Mouse (Mus musculus) stomach, embryonic 16.5 days (tissue): Measurements from ENCODE around the gene Rasgef1a. TPM values are rescaled to one million over a fixed set of nuclear protein-coding genes. Genes with fewer than 3 reads are reported as not detected.

ENCODE experiments used
- ATAC-seq: fragments of 200-750 bp; cut with Nextera tagmentation; 2 replicates; pipeline ENCODE4 v1.8.0; 2017; ENCODE audit warnings: moderate number of reproducible peaks, moderate TSS enrichment; ENCODE audit not compliant: insufficient read depth, low FRiP score
- H3K27ac ChIP-seq: fragments of 300-500 bp; sonication (generic); 2 replicates; pipeline ENCODE4 v1.5.1; 2014; ENCODE audit warnings: low read length
- H3K27me3 ChIP-seq: fragments of 300-500 bp; sonication (generic); 2 replicates; pipeline ENCODE4 v1.6.1; 2014; ENCODE audit warnings: low read length, control low read depth, mixed read lengths; ENCODE audit not compliant: control insufficient read depth, insufficient read depth
- H3K36me3 ChIP-seq: fragments of 300-500 bp; sonication (generic); 2 replicates; pipeline ENCODE4 v1.6.1; 2014; ENCODE audit warnings: low read length; ENCODE audit not compliant: control insufficient read depth, insufficient read depth
- H3K4me1 ChIP-seq: fragments of 300-500 bp; sonication (generic); 2 replicates; pipeline ENCODE4 v1.6.1; 2014; ENCODE audit warnings: low read length, control low read depth, mixed read lengths; ENCODE audit not compliant: control insufficient read depth, insufficient read depth
- H3K4me2 ChIP-seq: fragments of 300-500 bp; sonication (generic); 2 replicates; pipeline ENCODE4 v1.6.1; 2014; ENCODE audit warnings: low read depth, low read length, mixed read lengths
- H3K4me3 ChIP-seq: fragments of 300-500 bp; sonication (generic); replicated peaks from 2 replicates; pipeline ENCODE4 v1.5.1; 2014; ENCODE audit warnings: mild to moderate bottlenecking, low read length
- H3K9ac ChIP-seq: fragments of 300-500 bp; sonication (generic); 2 replicates; pipeline ENCODE4 v1.6.1; 2014; ENCODE audit warnings: low read length
- H3K9me3 ChIP-seq: fragments of 300-500 bp; sonication (generic); replicated peaks from 2 replicates; pipeline ENCODE4 v1.6.1; 2016; ENCODE audit warnings: low read length, control low read depth; ENCODE audit not compliant: control insufficient read depth
- WGBS: fragments of 180-500 bp; shearing (Covaris S2); extraction: QIAGEN DNeasy Blood & Tissue Kit; methylation state at CpG from one replicate; pipeline ENCODE4 v1.1.7; 2014; 5-methylcytosine and 5-hydroxymethylcytosine counted together
- polyA plus RNA-seq: library from polyadenylated mRNA; unstranded; fragments of >200 nt; fragmentation: Nextera tagmentation; extraction: Ambion mirVana; gene quantifications from 2 replicates; pipeline ENCODE4 v1.2.1, GENCODE M21; 2015

The Rasgef1a gene
- polyA plus RNA-seq, 1 experiment from 2014 or later, result 0.39 TPM

GRCm38 (mm10) chr6:118018666-118019065 lies 7.4 kb downstream of the Rasgef1a start:
- no peaks in the 10 kb centered on the region; the same call in 1 of the 2 replicates for H3K27me3 ChIP-seq
- H3K4me3 ChIP-seq, result no peak overlapping the region
- no peak overlapping the region for H3K9ac ChIP-seq
- 43% methylated on average over 5 of the region's 5 CpGs for WGBS
- no peak overlapping the region for H3K27ac ChIP-seq
- no peak overlapping the region for H3K4me2 ChIP-seq
- no peaks in the 10 kb centered on the region for H3K36me3 ChIP-seq
- no peaks in the 10 kb centered on the region for H3K4me1 ChIP-seq
- H3K9me3 ChIP-seq, result no peaks in the 10 kb centered on the region
- ATAC-seq, result no peak

GRCm38 (mm10) chr6:118019569-118019968 lies 8.3 kb downstream of the Rasgef1a start:
- Histone ChIP-seq H3K27ac (no peak overlapping the region), H3K9ac (no peak overlapping the region), H3K4me2 (no peak overlapping the region), H3K27me3 (no peaks in the 10 kb centered on the region; the same call in 1 of the 2 replicates), H3K4me1 (no peaks in the 10 kb centered on the region), H3K9me3 (no peaks in the 10 kb centered on the region), H3K4me3 (no peak overlapping the region), H3K36me3 (no peaks in the 10 kb centered on the region)
- 33% methylated on average over 7 of the region's 7 CpGs for WGBS
- ATAC-seq, result no peak

- no peaks in the 10 kb centered on the region for H3K4me1 ChIP-seq
- H3K4me2 ChIP-seq, result no peak overlapping the region
- H3K4me3 ChIP-seq, result no peak overlapping the region
- ATAC-seq, result no peak
- 57% methylated on average over 15 of the region's 15 CpGs for WGBS
- H3K9me3 ChIP-seq, result no peaks in the 10 kb centered on the region
- no peak overlapping the region for H3K27ac ChIP-seq
- H3K27me3 ChIP-seq, result no peaks in the 10 kb centered on the region
- no peak overlapping the region for H3K9ac ChIP-seq
- no peaks in the 10 kb centered on the region for H3K36me3 ChIP-seq
Observed at GRCm38 (mm10) chr6:118022898-118023635, 11.8 kb downstream of the Rasgef1a start.

- Histone ChIP-seq H3K9ac (no peak overlapping the region), H3K27me3 (no peaks in the 10 kb centered on the region), H3K27ac (no peak overlapping the region), H3K36me3 (no peaks in the 10 kb centered on the region), H3K4me3 (no peak overlapping the region), H3K9me3 (no peaks in the 10 kb centered on the region), H3K4me2 (no peak overlapping the region), H3K4me1 (no peaks in the 10 kb centered on the region)
- 75% methylated on average over 3 of the region's 3 CpGs for WGBS
- ATAC-seq, result no peak
Observed at GRCm38 (mm10) chr6:118027036-118027435, 15.8 kb downstream of the Rasgef1a start.

- H3K4me2 ChIP-seq, result no peak overlapping the region
- H3K4me3 ChIP-seq, result no peak overlapping the region
- H3K9me3 ChIP-seq, result no peaks in the 10 kb centered on the region
- no peak for ATAC-seq
- 57% methylated on average over 1 of the region's 1 CpGs for WGBS
- no peak overlapping the region for H3K27ac ChIP-seq
- H3K27me3 ChIP-seq, result no peaks in the 10 kb centered on the region
- H3K36me3 ChIP-seq, result no peaks in the 10 kb centered on the region
- no peaks in the 10 kb centered on the region for H3K4me1 ChIP-seq
- no peak overlapping the region for H3K9ac ChIP-seq
Observed at GRCm38 (mm10) chr6:118031467-118031866, 20.2 kb downstream of the Rasgef1a start.

GRCm38 (mm10) chr6:118035639-118036038 lies 24.4 kb downstream of the Rasgef1a start:
- H3K4me3 ChIP-seq, result no peak overlapping the region
- H3K27ac ChIP-seq, result no peak overlapping the region
- no peak overlapping the region for H3K4me2 ChIP-seq
- H3K9ac ChIP-seq, result no peak overlapping the region
- H3K36me3 ChIP-seq, result no peaks in the 10 kb centered on the region
- no peaks in the 10 kb centered on the region for H3K9me3 ChIP-seq
- no peaks in the 10 kb centered on the region for H3K27me3 ChIP-seq
- no peak for ATAC-seq
- no peaks in the 10 kb centered on the region for H3K4me1 ChIP-seq
- 67% methylated on average over 6 of the region's 6 CpGs for WGBS

GRCm38 (mm10) chr6:118036118-118036805 lies 25.0 kb downstream of the Rasgef1a start:
- WGBS, result 63% methylated on average over 9 of the region's 9 CpGs
- Histone ChIP-seq H3K4me2 (no peak overlapping the region), H3K9me3 (no peaks in the 10 kb centered on the region), H3K4me1 (no peaks in the 10 kb centered on the region), H3K27me3 (no peaks in the 10 kb centered on the region), H3K9ac (no peak overlapping the region), H3K4me3 (no peak overlapping the region), H3K27ac (no peak overlapping the region), H3K36me3 (no peaks in the 10 kb centered on the region)
- no peak for ATAC-seq

- H3K27ac ChIP-seq, result no peak overlapping the region
- 58% methylated on average over 5 of the region's 5 CpGs for WGBS
- H3K4me1 ChIP-seq, result no peaks in the 10 kb centered on the region
- no peaks in the 10 kb centered on the region for H3K36me3 ChIP-seq
- no peak for ATAC-seq
- no peak overlapping the region for H3K9ac ChIP-seq
- no peaks in the 10 kb centered on the region for H3K27me3 ChIP-seq
- H3K4me2 ChIP-seq, result no peak overlapping the region
- no peak overlapping the region for H3K4me3 ChIP-seq
- no peaks in the 10 kb centered on the region for H3K9me3 ChIP-seq
Observed at GRCm38 (mm10) chr6:118036866-118037265, 25.6 kb downstream of the Rasgef1a start.

GRCm38 (mm10) chr6:118045180-118045579 lies 33.9 kb downstream of the Rasgef1a start:
- Histone ChIP-seq H3K9ac (no peak overlapping the region), H3K4me1 (no peaks in the 10 kb centered on the region), H3K4me3 (no peak overlapping the region), H3K4me2 (no peak overlapping the region), H3K27me3 (no peaks in the 10 kb centered on the region), H3K9me3 (no peaks in the 10 kb centered on the region), H3K36me3 (no peaks in the 10 kb centered on the region), H3K27ac (no peak overlapping the region)
- WGBS, result 37% methylated on average over 4 of the region's 4 CpGs
- no peak for ATAC-seq
